Mouse (Mus musculus): ENCODE measurements around the gene Ccnyl1.
"Not testable (repeated sequence)": the region's sequence is repeated elsewhere in the genome, so short reads cannot be mapped to it uniquely, and the experiment has no call there.

DNA sequence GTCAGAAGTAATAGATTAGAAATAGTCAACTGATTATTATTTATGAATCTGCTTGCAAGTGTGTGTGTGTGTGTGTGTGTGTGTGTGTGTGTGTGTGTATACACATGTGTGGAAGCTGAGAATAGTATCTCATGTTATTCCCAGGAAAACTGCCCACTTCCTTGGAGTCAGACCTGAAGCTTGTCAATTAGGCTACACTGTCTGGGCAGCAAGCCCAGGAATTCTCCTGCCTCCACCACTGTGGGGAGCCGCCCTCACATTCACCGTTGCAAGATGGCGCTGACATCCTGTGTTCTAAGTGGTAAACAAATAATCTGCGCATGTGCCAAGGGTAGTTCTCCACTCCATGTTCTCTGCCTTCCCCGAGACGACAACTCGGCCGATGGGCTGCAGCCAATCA is 47.7 kb upstream of the Ccnyl1 start:
- not testable (repeated sequence) for TF ChIP-seq CTCF (IDR thresholded peaks at IDR 0.05; ENCODE audit: extremely low read depth, insufficient read depth, insufficient read length, insufficient replicate concordance); POLR2A (IDR thresholded peaks at IDR 0.05; ENCODE audit: low read depth, low read length)

All from spleen, adult 2 months (tissue).